31 mouse cellular contexts compared by ENCODE assay signal in genomic region chr11:97597945-97598691, GRCm38 (mm10). TPM values are rescaled to one million over a fixed set of nuclear protein-coding genes. Genes with fewer than 3 reads are reported as not detected.
DNase-seq lines count a peak whose midpoint lies in the region; ATAC-seq and TF ChIP-seq lines count a peak whose summit lies in the region.
"Had no signal": no experiment of that assay in that cellular context is flagged by ENCODE, and none has a peak within 500 bp of the region (broad histone marks: within the 10 kb centered on the region; RNA-seq: fewer than 3 reads in every experiment).

No protein-coding gene starts in this region.

- no peak for DNase-seq in CH12.LX (ENCODE audit: extremely low read depth)
- peak; percentile 79 for DNase-seq in ES-E14 (ENCODE audit: low read depth, low spot score)
- no peak for DNase-seq in midbrain, postnatal 0 days (ENCODE audit: low spot score)
- DNase-seq in midbrain, embryonic 14.5 days, result no peak
- DNase-seq: adrenal gland, adult 2 months; adrenal gland, postnatal 36 days; cerebellum, adult 18-20 months; cerebellum, postnatal 10 days; gastrocnemius, postnatal 14 days; kidney, adult 8-10 months; kidney, postnatal 10 days; lung, postnatal 36 days; right cerebral cortex, postnatal 25 days; thymus, adult 2 months; thymus, postnatal 36 days had no signal

- no peaks in the 10 kb centered on the region for H3K79me2 ChIP-seq in CH12.LX (replicated peaks; ENCODE audit: control insufficient read depth, extremely low read depth, insufficient read depth, poor library complexity, severe bottlenecking)

- no peak; the same call in 1 of the 2 replicates for TF ChIP-seq RAD21 in CH12.LX (IDR thresholded peaks at IDR 0.05; ENCODE audit: low read depth, low read length)

- no peaks in the 10 kb centered on the region for H3K9me3 ChIP-seq in intestine, postnatal 0 days (ENCODE audit: control insufficient read depth)
- no peaks in the 10 kb centered on the region for H3K9me3 ChIP-seq in intestine, embryonic 15.5 days
- H3K9me3 ChIP-seq in CH12.LX (replicated peaks; ENCODE audit: low read length) (no peaks in the 10 kb centered on the region), ES-E14 (ENCODE audit: control insufficient read depth, insufficient read depth, low read depth, low read length) (no peaks in the 10 kb centered on the region)
- no peaks in the 10 kb centered on the region for H3K9me3 ChIP-seq in liver, embryonic 15.5 days (replicated peaks)
- no peaks in the 10 kb centered on the region for H3K9me3 ChIP-seq in midbrain, postnatal 0 days (ENCODE audit: low read length)
- no peaks in the 10 kb centered on the region for H3K9me3 ChIP-seq in midbrain, embryonic 14.5 days (ENCODE audit: control insufficient read depth, low read length)
- H3K9me3 ChIP-seq: embryonic facial prominence, embryonic 13.5 days; forebrain, embryonic 12.5 days; heart, embryonic 15.5 days; midbrain, embryonic 13.5 days; neural tube, embryonic 15.5 days had no signal

- no peak for TF ChIP-seq POLR2A in CH12.LX (IDR thresholded peaks at IDR 0.05; ENCODE audit: low read depth, low read length)

- TF ChIP-seq CTCF in intestine, postnatal 0 days (IDR thresholded peaks at IDR 0.05; ENCODE audit: low read depth), result 0 out of 2 replicates have a peak, but pooled peaks have one; percentile 8
- peak in 1 of 2 experiments; percentile 53; a peak in 2 of 4 replicates for TF ChIP-seq CTCF in CH12.LX (conservative IDR thresholded peaks at IDR 0.05 in 1 of 2, IDR thresholded peaks at IDR 0.05 in 1 of 2; ENCODE audit: low read depth in 2 of 2, low read length in 2 of 2)
- no peak; the same call in 1 of the 2 replicates for TF ChIP-seq CTCF in midbrain, postnatal 0 days (IDR thresholded peaks at IDR 0.05)

- dilution Hi-C loops in CH12.LX (cut with MboI; ENCODE audit: extremely low pct_ligation_motif_present, extremely low pct_unique_long_range_greater_than_20kb, low sequenced_read_pairs), result no loop called here

- H3K4me1 ChIP-seq in intestine, postnatal 0 days (replicated peaks; ENCODE audit: control insufficient read depth, insufficient read depth, low read length), result no peaks in the 10 kb centered on the region
- H3K4me1 ChIP-seq in intestine, embryonic 15.5 days (replicated peaks), result no peaks in the 10 kb centered on the region
- H3K4me1 ChIP-seq in CH12.LX (ENCODE audit: control insufficient read depth in 1 of 2, insufficient read depth in 2 of 2), result peaks cover 0 to 2% of the 10 kb centered on the region in 2 experiments; a peak in 1 of 4 replicates
- peaks cover 6 to 7% of the 10 kb centered on the region in 2 experiments; a peak in 3 of 4 replicates for H3K4me1 ChIP-seq in ES-E14 (ENCODE audit: control insufficient read depth in 2 of 2, insufficient read depth in 2 of 2, low read length in 2 of 2, poor library complexity in 1 of 2)
- H3K4me1 ChIP-seq in liver, embryonic 15.5 days (replicated peaks), result no peaks in the 10 kb centered on the region
- H3K4me1 ChIP-seq in midbrain, postnatal 0 days (ENCODE audit: insufficient read depth, low read length), result no peaks in the 10 kb centered on the region
- H3K4me1 ChIP-seq in midbrain, embryonic 14.5 days (ENCODE audit: control insufficient read depth, insufficient read depth, low read length), result no peaks in the 10 kb centered on the region
- H3K4me1 ChIP-seq: embryonic facial prominence, embryonic 13.5 days; heart, embryonic 15.5 days; limb, embryonic 12.5 days; midbrain, embryonic 13.5 days; neural tube, embryonic 15.5 days had no signal

- H3K36me3 ChIP-seq in intestine, postnatal 0 days (ENCODE audit: control insufficient read depth, insufficient read depth), result no peaks in the 10 kb centered on the region
- no peaks in the 10 kb centered on the region for H3K36me3 ChIP-seq in intestine, embryonic 15.5 days
- H3K36me3 ChIP-seq in CH12.LX (replicated peaks in 1 of 2; ENCODE audit: control insufficient read depth in 1 of 2, insufficient read depth in 1 of 2, low read length in 1 of 2) (no peaks in the 10 kb centered on the region), ES-E14 (ENCODE audit: control insufficient read depth, insufficient read depth, low read length, poor library complexity, severe bottlenecking) (no peaks in the 10 kb centered on the region)
- H3K36me3 ChIP-seq in liver, embryonic 15.5 days (replicated peaks), result no peaks in the 10 kb centered on the region
- H3K36me3 ChIP-seq in midbrain, postnatal 0 days (ENCODE audit: insufficient read depth, low read length), result no peaks in the 10 kb centered on the region
- no peaks in the 10 kb centered on the region for H3K36me3 ChIP-seq in midbrain, embryonic 14.5 days (ENCODE audit: control insufficient read depth, insufficient read depth, low read length)
- H3K36me3 ChIP-seq: embryonic facial prominence, embryonic 13.5 days; forebrain, embryonic 12.5 days; heart, embryonic 15.5 days; limb, embryonic 12.5 days; midbrain, embryonic 13.5 days; neural tube, embryonic 15.5 days had no signal

- no peaks in the 10 kb centered on the region; the same call in 1 of the 2 replicates for H3K27me3 ChIP-seq in intestine, postnatal 0 days (replicated peaks; ENCODE audit: control insufficient read depth, insufficient read depth, low read length)
- no peaks in the 10 kb centered on the region for H3K27me3 ChIP-seq in intestine, embryonic 15.5 days (replicated peaks)
- peaks cover 26% of the 10 kb centered on the region for H3K27me3 ChIP-seq in CH12.LX (replicated peaks)
- peaks cover 12% of the 10 kb centered on the region for H3K27me3 ChIP-seq in liver, embryonic 15.5 days
- no peaks in the 10 kb centered on the region for H3K27me3 ChIP-seq in midbrain, postnatal 0 days (ENCODE audit: insufficient read depth, low read length)
- no peaks in the 10 kb centered on the region for H3K27me3 ChIP-seq in midbrain, embryonic 14.5 days (ENCODE audit: control insufficient read depth, insufficient read depth, low read length)
- H3K27me3 ChIP-seq: embryonic facial prominence, embryonic 13.5 days; forebrain, embryonic 12.5 days; midbrain, embryonic 13.5 days; neural tube, embryonic 15.5 days had no signal

- no peak overlapping the region for H3K9ac ChIP-seq in intestine, postnatal 0 days (ENCODE audit: low read depth, low read length)
- H3K9ac ChIP-seq in intestine, embryonic 15.5 days, result no peak overlapping the region
- H3K9ac ChIP-seq in CH12.LX (ENCODE audit: insufficient read depth, low read depth), result no peak overlapping the region
- H3K9ac ChIP-seq in ES-E14 (ENCODE audit: insufficient read depth, low read depth, low read length, poor library complexity, severe bottlenecking), result peak overlapping the region; percentile 86
- H3K9ac ChIP-seq in liver, embryonic 15.5 days, result no peak overlapping the region
- no peak overlapping the region for H3K9ac ChIP-seq in midbrain, postnatal 0 days (replicated peaks; ENCODE audit: low read length, poor library complexity, severe bottlenecking)
- no peak overlapping the region for H3K9ac ChIP-seq in midbrain, embryonic 14.5 days (replicated peaks; ENCODE audit: low read length)
- H3K9ac ChIP-seq: embryonic facial prominence, embryonic 13.5 days; forebrain, embryonic 12.5 days; heart, embryonic 15.5 days; limb, embryonic 12.5 days; liver, embryonic 14.5 days; midbrain, embryonic 13.5 days; neural tube, embryonic 15.5 days had no signal

- ATAC-seq in intestine, postnatal 0 days, result no peak
- ATAC-seq in intestine, embryonic 15.5 days, result no peak
- no peak for ATAC-seq in liver, embryonic 15.5 days (ENCODE audit: insufficient read depth)
- ATAC-seq in midbrain, postnatal 0 days (ENCODE audit: low FRiP score), result no peak
- ATAC-seq in midbrain, embryonic 14.5 days (ENCODE audit: low FRiP score, low TSS enrichment), result no peak
- ATAC-seq: hindbrain, embryonic 16.5 days; midbrain, embryonic 13.5 days; Patski had no signal

- in situ Hi-C loops in CH12.LX (cut with MboI; ENCODE audit: low pct_ligation_motif_present, low pct_unique_long_range_greater_than_20kb, low sequenced_read_pairs) (no loop called here), ES-E14 (cut with MboI; ENCODE audit: low sequenced_read_pairs in 2 of 2, unreplicated experiment in 2 of 2) (no loop called here)

- no peak overlapping the region for H3K4me2 ChIP-seq in intestine, postnatal 0 days (replicated peaks; ENCODE audit: low read depth)
- H3K4me2 ChIP-seq in intestine, embryonic 15.5 days (replicated peaks), result no peak overlapping the region
- H3K4me2 ChIP-seq in CH12.LX (ENCODE audit: insufficient read depth, low read depth, poor library complexity, severe bottlenecking), result no peak overlapping the region
- peak overlapping the region; percentile 23 for H3K4me2 ChIP-seq in liver, embryonic 15.5 days
- H3K4me2 ChIP-seq in midbrain, postnatal 0 days (ENCODE audit: low read depth, low read length, poor library complexity, severe bottlenecking), result no peak overlapping the region
- no peak overlapping the region for H3K4me2 ChIP-seq in midbrain, embryonic 14.5 days (ENCODE audit: low read length)
- H3K4me2 ChIP-seq: embryonic facial prominence, embryonic 13.5 days; forebrain, embryonic 12.5 days; heart, embryonic 15.5 days; limb, embryonic 12.5 days; midbrain, embryonic 13.5 days; neural tube, embryonic 15.5 days had no signal

- H3K27ac ChIP-seq in intestine, postnatal 0 days (ENCODE audit: low read depth, low read length), result no peak overlapping the region
- H3K27ac ChIP-seq in intestine, embryonic 15.5 days, result no peak overlapping the region
- no peak overlapping the region for H3K27ac ChIP-seq in CH12.LX (ENCODE audit: insufficient read depth, low read depth)
- H3K27ac ChIP-seq in ES-E14 (ENCODE audit: insufficient read depth, low read depth, low read length, poor library complexity, severe bottlenecking), result peak overlapping the region; percentile 85
- H3K27ac ChIP-seq in liver, embryonic 15.5 days (replicated peaks), result no peak overlapping the region
- H3K27ac ChIP-seq in midbrain, postnatal 0 days (ENCODE audit: low read depth, low read length), result no peak overlapping the region
- no peak overlapping the region for H3K27ac ChIP-seq in midbrain, embryonic 14.5 days (replicated peaks; ENCODE audit: low read depth, low read length)
- H3K27ac ChIP-seq: embryonic facial prominence, embryonic 13.5 days; forebrain, embryonic 12.5 days; heart, embryonic 15.5 days; limb, embryonic 12.5 days; liver, embryonic 14.5 days; midbrain, embryonic 13.5 days; neural tube, embryonic 15.5 days had no signal

- no peak for TF ChIP-seq EP300 in CH12.LX (IDR thresholded peaks at IDR 0.05; ENCODE audit: low read length)

- H3K4me3 ChIP-seq in intestine, postnatal 0 days (ENCODE audit: low read depth, low read length), result no peak overlapping the region
- H3K4me3 ChIP-seq in intestine, embryonic 15.5 days (replicated peaks), result no peak overlapping the region
- H3K4me3 ChIP-seq in CH12.LX (replicated peaks in 1 of 3; ENCODE audit: low read depth in 2 of 3, low read length in 2 of 3, poor library complexity in 1 of 3) (no peak overlapping the region), ES-E14 (ENCODE audit: insufficient read depth in 1 of 2, low read depth in 1 of 2, low read length in 2 of 2, poor library complexity in 1 of 2, severe bottlenecking in 1 of 2) (peak overlapping the region; percentile 72 to 89)
- peak overlapping the region; percentile 18; the same call in 1 of the 2 replicates for H3K4me3 ChIP-seq in liver, embryonic 15.5 days (replicated peaks)
- no peak overlapping the region for H3K4me3 ChIP-seq in midbrain, postnatal 0 days (ENCODE audit: low read depth, low read length)
- H3K4me3 ChIP-seq in midbrain, embryonic 14.5 days (replicated peaks; ENCODE audit: low read depth, low read length), result no peak overlapping the region
- H3K4me3 ChIP-seq: embryonic facial prominence, embryonic 13.5 days; forebrain, embryonic 12.5 days; heart, embryonic 15.5 days; limb, embryonic 12.5 days; megakaryocyte, embryonic 14.5 days; midbrain, embryonic 13.5 days; neural tube, embryonic 15.5 days had no signal

- 75% methylated on average over 10 of the region's 10 CpGs for WGBS in intestine, postnatal 0 days
- 71% methylated on average over 10 of the region's 10 CpGs for WGBS in intestine, embryonic 15.5 days
- 66% methylated on average over 10 of the region's 10 CpGs for WGBS in liver, embryonic 15.5 days (ENCODE audit: insufficient replicate concordance)
- WGBS in midbrain, postnatal 0 days, result 78% methylated on average over 10 of the region's 10 CpGs
- 74% methylated on average over 10 of the region's 10 CpGs for WGBS in midbrain, embryonic 14.5 days

RNA-seq across cellular contexts. Expression of gene Srcin1, which starts 22.1 kb away (rescaled TPM):
- polyA plus RNA-seq in intestine, postnatal 0 days (2015; fragmentation: Nextera tagmentation; extraction: Ambion mirVana), result 0.18 and 0.24 TPM in 2 replicates
- 0.24 and 0.25 TPM in 2 replicates for polyA plus RNA-seq in intestine, embryonic 15.5 days (2015; fragmentation: Nextera tagmentation; extraction: Ambion mirVana)
- total RNA-seq in CH12.LX (2012; rRNA removed) (0.08 TPM in 2 replicates), CH12.LX (2014; rRNA removed) (not detected in 2 replicates), ES-E14 (2012; rRNA removed) (2.4 and 4.1 TPM in 2 replicates)
- polyA plus RNA-seq in CH12.LX (2012; ENCODE audit: insufficient read length, low read depth), result 0.09 and 0.12 TPM in 2 replicates
- 0.02 TPM in 1 of 2 replicates, not detected in the other for polyA plus RNA-seq in liver, embryonic 15.5 days (2015; fragmentation: Nextera tagmentation; extraction: Ambion mirVana)
- total RNA-seq in midbrain, postnatal 0 days (2014; rRNA removed), result 95.0 and 100 TPM in 2 replicates
- 13.1 and 14.0 TPM in 2 replicates for polyA plus RNA-seq in midbrain, postnatal 0 days (2015; fragmentation: Nextera tagmentation; extraction: Ambion mirVana)
- 9.6 and 15.1 TPM in 2 replicates for polyA plus RNA-seq in midbrain, embryonic 14.5 days (2014; fragmentation: Nextera tagmentation; extraction: Ambion mirVana)
- total RNA-seq: common myeloid progenitor, adult 5-6 weeks; granulocyte monocyte progenitor cell, adult 5-6 weeks had no signal

RNA-seq across cellular contexts. Expression of gene Epop, which starts 31.4 kb away (rescaled TPM):
- polyA plus RNA-seq in intestine, postnatal 0 days (2015; fragmentation: Nextera tagmentation; extraction: Ambion mirVana), result 1.1 and 1.3 TPM in 2 replicates
- 2.7 and 3.7 TPM in 2 replicates for polyA plus RNA-seq in intestine, embryonic 15.5 days (2015; fragmentation: Nextera tagmentation; extraction: Ambion mirVana)
- total RNA-seq in CH12.LX (2012; rRNA removed), result 4.2 and 5.0 TPM in 2 replicates
- total RNA-seq in CH12.LX (2014; rRNA removed), result 1.7 and 2.1 TPM in 2 replicates
- 8.3 and 8.4 TPM in 2 replicates for polyA plus RNA-seq in CH12.LX (2012; ENCODE audit: insufficient read length, low read depth)
- 100 and 109 TPM in 2 replicates for total RNA-seq in ES-E14 (2012; rRNA removed)
- 0.39 and 0.40 TPM in 2 replicates for polyA plus RNA-seq in liver, embryonic 15.5 days (2015; fragmentation: Nextera tagmentation; extraction: Ambion mirVana)
- 5.0 and 8.4 TPM in 2 replicates for total RNA-seq in midbrain, postnatal 0 days (2014; rRNA removed)
- 1.5 and 1.6 TPM in 2 replicates for polyA plus RNA-seq in midbrain, postnatal 0 days (2015; fragmentation: Nextera tagmentation; extraction: Ambion mirVana)
- 1.9 and 2.8 TPM in 2 replicates for polyA plus RNA-seq in midbrain, embryonic 14.5 days (2014; fragmentation: Nextera tagmentation; extraction: Ambion mirVana)
- total RNA-seq: MEL had no signal

Comparison
In these comparisons a context has a peak if more than half of its experiments do, and no peak if none do; other contexts are left out.
1. H3K4me3 ChIP-seq: peak in ES-E14 (2 of 2) and liver, embryonic 15.5 days (single experiment); none in intestine, postnatal 0 days (single experiment), intestine, embryonic 15.5 days (single experiment), CH12.LX (0 of 3), midbrain, postnatal 0 days (single experiment) and midbrain, embryonic 14.5 days (single experiment).